Mouse (Mus musculus) heart, postnatal 0 days (tissue): ENCODE data around the gene 2810006K23Rik. TPM values are rescaled to one million over a fixed set of nuclear protein-coding genes. Genes with fewer than 3 reads are reported as not detected.
"Not testable (repeated sequence)": the region's sequence is repeated elsewhere in the genome, so short reads cannot be mapped to it uniquely, and the experiment has no call there.

Experiments
- ATAC-seq: fragments of 200-750 bp; cut with Nextera tagmentation; 2 replicates; pipeline ENCODE4 v1.8.0; 2017; ENCODE audit warnings: low read depth, moderate number of reproducible peaks, moderate library complexity; ENCODE audit not compliant: insufficient read depth
- DNase-seq: peaks from one replicate; pipeline ENCODE4 v3.0.0-alpha.2; 2016; ENCODE audit warnings: low spot score
- H3K27ac ChIP-seq: fragments of 300-500 bp; sonication (generic); 2 replicates; pipeline ENCODE4 v1.5.1; 2014; ENCODE audit warnings: low read depth, mild to moderate bottlenecking
- H3K27me3 ChIP-seq: fragments of 300-500 bp; sonication (generic); 2 replicates; pipeline ENCODE4 v1.6.1; 2014; ENCODE audit warnings: low read length, mixed read lengths; ENCODE audit not compliant: control insufficient read depth, insufficient read depth
- H3K36me3 ChIP-seq: fragments of 300-500 bp; sonication (generic); replicated peaks from 2 replicates; pipeline ENCODE4 v1.6.1; 2014; ENCODE audit warnings: low read length, mixed read lengths; ENCODE audit not compliant: control insufficient read depth, insufficient read depth
- H3K4me1 ChIP-seq: fragments of 300-500 bp; sonication (generic); 2 replicates; pipeline ENCODE4 v1.6.1; 2014; ENCODE audit warnings: antibody characterized with exemption; ENCODE audit not compliant: control insufficient read depth, insufficient read depth
- H3K4me2 ChIP-seq: fragments of 300-500 bp; sonication (generic); 2 replicates; pipeline ENCODE4 v1.6.1; 2014; ENCODE audit warnings: low read depth, mild to moderate bottlenecking, low read length, moderate library complexity
- H3K4me3 ChIP-seq: fragments of 300-500 bp; sonication (generic); 2 replicates; pipeline ENCODE4 v1.5.1; 2014; ENCODE audit warnings: low read depth, low read length
- H3K9ac ChIP-seq: fragments of 300-500 bp; sonication (generic); replicated peaks from 2 replicates; pipeline ENCODE4 v1.6.1; 2014; ENCODE audit warnings: low read depth, low read length, mixed read lengths
- H3K9me3 ChIP-seq: fragments of 300-500 bp; sonication (generic); replicated peaks from 2 replicates; pipeline ENCODE4 v1.6.1; 2016; ENCODE audit warnings: low read length; ENCODE audit not compliant: control insufficient read depth
- CTCF ChIP-seq: IDR thresholded peaks from 2 replicates; pipeline ENCODE4 v1.5.1; 2016; ENCODE audit warnings: antibody characterized with exemption, control low read depth, low read depth
- EP300 ChIP-seq: IDR thresholded peaks from 2 replicates; pipeline ENCODE4 v1.6.1; 2016; ENCODE audit warnings: antibody characterized with exemption, low read depth
- WGBS: fragments of 180-500 bp; shearing (Covaris S2); extraction: QIAGEN DNeasy Blood & Tissue Kit; methylation state at CpG from one replicate; pipeline ENCODE4 v1.1.7; 2014; 5-methylcytosine and 5-hydroxymethylcytosine counted together
- polyA plus RNA-seq: library from polyadenylated mRNA; unstranded; fragments of >200 nt; fragmentation: Nextera tagmentation; extraction: Ambion mirVana; gene quantifications from 2 replicates; pipeline ENCODE4 v1.2.1, GENCODE M21; 2015
- total RNA-seq: library from RNA; depleted of rRNA; stranded (reverse); fragments of >200 nt; gene quantifications from 2 replicates; pipeline ENCODE4 v1.2.3, GENCODE M21; 2014; ENCODE audit warnings: low replicate concordance

2810006K23Rik gene
- total and polyA plus RNA-seq, 2 experiments from 2014 or later = 12.4 to 20.0 TPM

GRCm38 (mm10) chr5:124293967-124294366 is 33.9 kb upstream of the 2810006K23Rik start:
- no peak for ATAC-seq
- TF ChIP-seq CTCF = no peak
- TF ChIP-seq EP300 = no peak
- Histone ChIP-seq H3K27ac (no peak overlapping the region), H3K36me3 (peaks cover 81% of the 10 kb centered on the region), H3K9ac (no peak overlapping the region), H3K4me3 (no peak overlapping the region), H3K9me3 (no peaks in the 10 kb centered on the region), H3K4me1 (no peaks in the 10 kb centered on the region), H3K4me2 (no peak overlapping the region), H3K27me3 (no peaks in the 10 kb centered on the region)
- no peak for DNase-seq
- 68% methylated on average over 5 of the region's 5 CpGs for WGBS

- no peak for ATAC-seq
- Histone ChIP-seq H3K4me1 (peaks cover 4% of the 10 kb centered on the region; the same call in 1 of the 2 replicates), H3K4me3 (no peak overlapping the region), H3K9me3 (no peaks in the 10 kb centered on the region), H3K9ac (no peak overlapping the region), H3K27ac (no peak overlapping the region), H3K4me2 (no peak overlapping the region), H3K36me3 (peaks cover 58% of the 10 kb centered on the region), H3K27me3 (no peaks in the 10 kb centered on the region)
- TF ChIP-seq EP300 = no peak
- no peak for TF ChIP-seq CTCF
- no peak for DNase-seq
- 84% methylated on average over 4 of the region's 4 CpGs for WGBS
Measured at GRCm38 (mm10) chr5:124296475-124296874, 31.4 kb upstream of the 2810006K23Rik start.

- not testable (repeated sequence) for H3K4me3 ChIP-seq, ATAC-seq, H3K27me3 ChIP-seq, H3K4me2 ChIP-seq, H3K4me1 ChIP-seq, H3K27ac ChIP-seq, H3K9ac ChIP-seq, H3K9me3 ChIP-seq
- peaks cover 50% of the 10 kb centered on the region for H3K36me3 ChIP-seq
- WGBS = 51% methylated on average over 3 of the region's 4 CpGs
- peak; percentile 13 for DNase-seq
- TF ChIP-seq CTCF = peak; percentile 66
Measured at GRCm38 (mm10) chr5:124299307-124299706, 28.6 kb upstream of the 2810006K23Rik start.

GRCm38 (mm10) chr5:124300132-124300531 is 27.8 kb upstream of the 2810006K23Rik start:
- DNase-seq (no peak), ATAC-seq (peak; percentile 55; the same call in 1 of the 2 replicates)
- Histone ChIP-seq H3K4me2 (no peak overlapping the region), H3K4me1 (peaks cover 4% of the 10 kb centered on the region; the same call in 1 of the 2 replicates), H3K9ac (no peak overlapping the region), H3K36me3 (peaks cover 52% of the 10 kb centered on the region), H3K4me3 (no peak overlapping the region), H3K9me3 (no peaks in the 10 kb centered on the region), H3K27me3 (no peaks in the 10 kb centered on the region), H3K27ac (0 out of 2 replicates have a peak overlapping the region, but pooled peaks have one; percentile 7)
- WGBS = 40% methylated on average over 4 of the region's 4 CpGs
- TF ChIP-seq EP300 (no peak), CTCF (no peak)

- H3K27me3 ChIP-seq, H3K4me3 ChIP-seq, H3K27ac ChIP-seq, ATAC-seq, H3K4me2 ChIP-seq, H3K9me3 ChIP-seq, H3K4me1 ChIP-seq, H3K9ac ChIP-seq, DNase-seq: not testable (repeated sequence)
- 91% methylated on average over 6 of the region's 6 CpGs for WGBS
- peaks cover 58% of the 10 kb centered on the region for H3K36me3 ChIP-seq
Measured at GRCm38 (mm10) chr5:124302853-124303252, 25.0 kb upstream of the 2810006K23Rik start.

- Histone ChIP-seq H3K27ac (no peak overlapping the region), H3K36me3 (peaks cover 76% of the 10 kb centered on the region)
- ATAC-seq = no peak
Measured at GRCm38 (mm10) chr5:124309155-124309554, 18.7 kb upstream of the 2810006K23Rik start.

More at GRCm38 (mm10) chr5:124309155-124309554, 18.7 kb upstream of the 2810006K23Rik start:
- TF ChIP-seq CTCF (no peak), EP300 (no peak)
- H3K27me3 ChIP-seq = no peaks in the 10 kb centered on the region
- DNase-seq = no peak
- H3K9ac ChIP-seq = no peak overlapping the region
- H3K4me1 ChIP-seq = no peaks in the 10 kb centered on the region
- WGBS = 67% methylated on average over 10 of the region's 10 CpGs
- H3K4me3 ChIP-seq = no peak overlapping the region
- no peak overlapping the region for H3K4me2 ChIP-seq
- no peaks in the 10 kb centered on the region for H3K9me3 ChIP-seq
